Mouse (Mus musculus): ENCODE results near the gene Ascc1. TPM values are rescaled to one million over a fixed set of nuclear protein-coding genes. Genes with fewer than 3 reads are reported as not detected.
A peak's percentile ranks its signal among the peaks of the same experiment; 100 is the strongest.

Gene Ascc1
- polyA plus RNA-seq, 1 experiment from 2014 or later, result 14.7 TPM

GRCm38 (mm10) chr10:59974191-59974664 is 28.4 kb upstream of the Ascc1 start:
- 14% methylated on average over 6 of the region's 6 CpGs for WGBS (ENCODE audit: insufficient replicate concordance)
- no peak overlapping the region for H3K4me3 ChIP-seq (ENCODE audit: low read depth, low read length)
- no peaks in the 10 kb centered on the region for H3K9me3 ChIP-seq (ENCODE audit: low read length)
- TF ChIP-seq CTCF (IDR thresholded peaks at IDR 0.05; ENCODE audit: low read depth), result no peak
- TF ChIP-seq EP300 (IDR thresholded peaks at IDR 0.05; ENCODE audit: low read depth), result peak; percentile 91
- H3K4me2 ChIP-seq (ENCODE audit: low read depth, low read length), result no peak overlapping the region
- H3K9ac ChIP-seq (replicated peaks), result no peak overlapping the region
- ATAC-seq, result peak; percentile 48
- peaks cover 70% of the 10 kb centered on the region for H3K4me1 ChIP-seq (ENCODE audit: insufficient read depth)
- H3K27me3 ChIP-seq (ENCODE audit: insufficient read depth, low read length), result no peaks in the 10 kb centered on the region
- DNase-seq, result peak; percentile 68
- H3K27ac ChIP-seq (ENCODE audit: low read depth), result peak overlapping the region; percentile 91
- no peaks in the 10 kb centered on the region for H3K36me3 ChIP-seq (replicated peaks; ENCODE audit: insufficient read depth, low read length)

DNA sequence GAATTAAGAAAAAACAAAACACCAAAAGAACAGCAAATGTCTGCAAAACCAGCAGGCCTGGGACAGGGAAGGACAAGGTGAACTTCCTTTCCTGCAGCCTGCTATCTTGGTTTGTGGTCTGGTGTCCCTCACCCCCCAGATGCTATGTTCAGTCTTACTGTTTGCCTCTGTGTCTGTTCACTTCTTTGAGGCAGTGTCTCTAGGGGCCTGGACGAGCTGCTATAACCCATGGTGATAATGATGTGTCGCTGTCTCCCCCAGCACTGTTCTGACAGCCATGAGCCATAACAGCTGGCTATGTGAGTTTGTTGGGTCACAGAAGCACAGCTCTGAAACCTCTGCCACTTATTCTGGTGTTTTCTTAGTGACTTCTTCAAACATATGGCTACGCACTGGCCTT is 27.8 kb upstream of the Ascc1 start:
- DNase-seq (peak; percentile 38), ATAC-seq (peak; percentile 10; the same call in 1 of the 2 replicates)
- peaks cover 71% of the 10 kb centered on the region for H3K4me1 ChIP-seq (ENCODE audit: insufficient read depth)

DNA sequence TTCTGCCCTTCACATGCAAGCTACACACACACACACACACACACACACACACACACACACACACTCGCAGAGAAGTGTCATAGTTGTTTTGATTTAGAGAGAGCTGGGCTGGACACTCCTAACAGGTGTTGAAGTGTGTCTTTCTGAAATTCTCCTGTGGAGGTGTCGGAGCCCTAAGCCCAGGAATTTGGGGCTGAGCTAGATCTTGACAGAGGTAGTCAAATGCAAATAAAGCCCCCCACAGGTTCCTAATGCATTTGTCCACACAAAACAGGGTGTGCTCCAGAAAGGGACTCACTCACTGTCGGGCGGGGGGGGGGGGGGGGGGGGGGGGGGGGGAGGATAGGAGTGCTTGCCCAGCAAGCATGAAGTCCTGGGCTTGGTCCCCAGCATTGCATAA is 25.5 kb upstream of the Ascc1 start:
- Histone ChIP-seq H3K9me3 (ENCODE audit: low read length) (no peaks in the 10 kb centered on the region), H3K4me1 (ENCODE audit: insufficient read depth) (peaks cover 72% of the 10 kb centered on the region), H3K27me3 (ENCODE audit: insufficient read depth, low read length) (no peaks in the 10 kb centered on the region), H3K36me3 (replicated peaks; ENCODE audit: insufficient read depth, low read length) (no peaks in the 10 kb centered on the region), H3K4me2 (ENCODE audit: low read depth, low read length) (no peak overlapping the region), H3K27ac (ENCODE audit: low read depth) (no peak overlapping the region), H3K9ac (replicated peaks) (no peak overlapping the region), H3K4me3 (ENCODE audit: low read depth, low read length) (no peak overlapping the region)
- WGBS (ENCODE audit: insufficient replicate concordance), result 69% methylated on average over 2 of the region's 4 CpGs
- TF ChIP-seq CTCF (IDR thresholded peaks at IDR 0.05; ENCODE audit: low read depth) (no peak), EP300 (IDR thresholded peaks at IDR 0.05; ENCODE audit: low read depth) (no peak)
- DNase-seq, result no peak
- ATAC-seq, result no peak

More for the DNA sequence above, 27.8 kb upstream of the Ascc1 start:
- Histone ChIP-seq H3K27ac (ENCODE audit: low read depth) (peak overlapping the region; percentile 91), H3K9ac (replicated peaks) (no peak overlapping the region), H3K4me2 (ENCODE audit: low read depth, low read length) (no peak overlapping the region), H3K36me3 (replicated peaks; ENCODE audit: insufficient read depth, low read length) (no peaks in the 10 kb centered on the region), H3K9me3 (ENCODE audit: low read length) (no peaks in the 10 kb centered on the region), H3K4me3 (ENCODE audit: low read depth, low read length) (no peak overlapping the region), H3K27me3 (ENCODE audit: insufficient read depth, low read length) (no peaks in the 10 kb centered on the region)
- 52% methylated on average over 3 of the region's 3 CpGs for WGBS (ENCODE audit: insufficient replicate concordance)
- TF ChIP-seq EP300 (IDR thresholded peaks at IDR 0.05; ENCODE audit: low read depth), result peak; percentile 65
- no peak for TF ChIP-seq CTCF (IDR thresholded peaks at IDR 0.05; ENCODE audit: low read depth)

- no peaks in the 10 kb centered on the region for H3K36me3 ChIP-seq (replicated peaks; ENCODE audit: insufficient read depth, low read length)
- WGBS (ENCODE audit: insufficient replicate concordance), result 79% methylated on average over 5 of the region's 5 CpGs
- no peak overlapping the region for H3K4me2 ChIP-seq (ENCODE audit: low read depth, low read length)
- no peak overlapping the region for H3K4me3 ChIP-seq (ENCODE audit: low read depth, low read length)
- peaks cover 65% of the 10 kb centered on the region for H3K4me1 ChIP-seq (ENCODE audit: insufficient read depth)
- TF ChIP-seq EP300 (IDR thresholded peaks at IDR 0.05; ENCODE audit: low read depth) (no peak), CTCF (IDR thresholded peaks at IDR 0.05; ENCODE audit: low read depth) (no peak)
- no peak for DNase-seq
- ATAC-seq, result no peak
- peak overlapping the region; percentile 84 for H3K27ac ChIP-seq (ENCODE audit: low read depth)
- no peaks in the 10 kb centered on the region for H3K27me3 ChIP-seq (ENCODE audit: insufficient read depth, low read length)
- no peak overlapping the region for H3K9ac ChIP-seq (replicated peaks)
- H3K9me3 ChIP-seq (ENCODE audit: low read length), result no peaks in the 10 kb centered on the region
Measured at GRCm38 (mm10) chr10:59977715-59978343, 24.8 kb upstream of the Ascc1 start.

DNA sequence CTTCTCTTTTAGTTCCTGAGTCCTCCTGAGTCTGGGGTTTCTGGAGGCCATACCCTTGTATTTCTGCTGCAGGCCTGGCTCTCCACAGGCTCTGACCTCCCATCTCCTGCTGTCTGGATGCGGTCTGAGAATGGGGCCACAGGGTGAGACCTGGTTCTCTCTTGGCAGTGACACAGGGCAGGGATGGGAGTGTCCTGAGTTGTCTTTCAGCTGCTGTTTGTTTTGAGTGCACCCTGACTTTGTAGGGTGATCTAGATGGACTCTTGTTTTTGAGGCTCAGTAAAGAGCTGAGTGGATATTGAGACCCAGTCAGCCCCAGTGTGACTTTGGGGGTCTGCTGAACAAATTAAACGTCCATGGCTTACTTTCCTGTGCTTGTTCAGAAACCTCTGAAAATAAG is 24.2 kb upstream of the Ascc1 start:
- 54% methylated on average over 2 of the region's 2 CpGs for WGBS (ENCODE audit: insufficient replicate concordance)
- Histone ChIP-seq H3K27me3 (ENCODE audit: insufficient read depth, low read length) (no peaks in the 10 kb centered on the region), H3K4me1 (ENCODE audit: insufficient read depth) (peaks cover 60% of the 10 kb centered on the region), H3K9me3 (ENCODE audit: low read length) (no peaks in the 10 kb centered on the region), H3K36me3 (replicated peaks; ENCODE audit: insufficient read depth, low read length) (no peaks in the 10 kb centered on the region), H3K9ac (replicated peaks) (0 out of 2 replicates have a peak overlapping the region, but pooled peaks have one; percentile 8), H3K4me3 (ENCODE audit: low read depth, low read length) (no peak overlapping the region), H3K27ac (ENCODE audit: low read depth) (peak overlapping the region; percentile 84), H3K4me2 (ENCODE audit: low read depth, low read length) (no peak overlapping the region)
- DNase-seq (no peak), ATAC-seq (peak; percentile 26)
- TF ChIP-seq EP300 (IDR thresholded peaks at IDR 0.05; ENCODE audit: low read depth) (no peak), CTCF (IDR thresholded peaks at IDR 0.05; ENCODE audit: low read depth) (no peak)

- 45% methylated on average over 11 of the region's 11 CpGs for WGBS (ENCODE audit: insufficient replicate concordance)
- DNase-seq (peak; percentile 78), ATAC-seq (peak; percentile 68)
- Histone ChIP-seq H3K9me3 (ENCODE audit: low read length) (no peaks in the 10 kb centered on the region), H3K9ac (replicated peaks) (0 out of 2 replicates have a peak overlapping the region, but pooled peaks have one; percentile 8), H3K27ac (ENCODE audit: low read depth) (peak overlapping the region; percentile 84), H3K4me1 (ENCODE audit: insufficient read depth) (peaks cover 53% of the 10 kb centered on the region), H3K4me2 (ENCODE audit: low read depth, low read length) (no peak overlapping the region), H3K27me3 (ENCODE audit: insufficient read depth, low read length) (no peaks in the 10 kb centered on the region), H3K36me3 (replicated peaks; ENCODE audit: insufficient read depth, low read length) (no peaks in the 10 kb centered on the region), H3K4me3 (ENCODE audit: low read depth, low read length) (no peak overlapping the region)
- TF ChIP-seq CTCF (IDR thresholded peaks at IDR 0.05; ENCODE audit: low read depth) (no peak), EP300 (IDR thresholded peaks at IDR 0.05; ENCODE audit: low read depth) (peak; percentile 79)
Measured at GRCm38 (mm10) chr10:59978873-59979743, 23.5 kb upstream of the Ascc1 start.

All from liver, postnatal 0 days (tissue).